Mouse (Mus musculus) embryonic fibroblast, embryonic 13.5 days (primary cell): ENCODE data around the gene Krtap13. TPM values are rescaled to one million over a fixed set of nuclear protein-coding genes. Genes with fewer than 3 reads are reported as not detected.
"Not testable (repeated sequence)": the region's sequence is repeated elsewhere in the genome, so short reads cannot be mapped to it uniquely, and the experiment has no call there.

Source experiments
- H3K27ac ChIP-seq: 2 replicates; pipeline ENCODE4 v1.5.1; 2012; ENCODE audit warnings: low read length, control low read depth, inconsistent platforms; ENCODE audit not compliant: insufficient read depth
- H3K4me1 ChIP-seq: 2 replicates; pipeline ENCODE4 v1.6.1; 2011; ENCODE audit warnings: low read length; ENCODE audit not compliant: control insufficient read depth, insufficient read depth
- H3K4me3 ChIP-seq: 2 replicates; pipeline ENCODE4 v1.5.1; 2011; ENCODE audit warnings: mild to moderate bottlenecking, control low read depth, low read length; ENCODE audit not compliant: insufficient read depth
- CTCF ChIP-seq: IDR thresholded peaks from 2 replicates; pipeline ENCODE4 v1.5.1; 2011; ENCODE audit warnings: mild to moderate bottlenecking, control low read depth, low read length, moderate library complexity, borderline replicate concordance; ENCODE audit not compliant: insufficient read depth
- POLR2A ChIP-seq: IDR thresholded peaks from 2 replicates; pipeline ENCODE4 v1.6.1; 2011; ENCODE audit warnings: low read depth, mild to moderate bottlenecking, control low read depth, low read length, moderate library complexity
- polyA plus RNA-seq: library from polyadenylated mRNA; stranded (reverse); fragments of >200 nt; gene quantifications from 2 replicates; pipeline ENCODE4 v1.2.4, GENCODE M21; 2011; ENCODE audit warnings: low read depth; ENCODE audit not compliant: missing spikeins, insufficient read length

Gene Krtap13
- polyA plus RNA-seq = not detected in 2 replicates

- H3K4me1 ChIP-seq, H3K27ac ChIP-seq, H3K4me3 ChIP-seq: not testable (repeated sequence)
Observed at GRCm38 (mm10) chr16:88751535-88751934, at the start of gene Krtap13. Krtap13 (minus strand) TSS chr16:88751635.

- Histone ChIP-seq H3K4me3 (no peak overlapping the region), H3K4me1 (no peaks in the 10 kb centered on the region), H3K27ac (no peak overlapping the region)
- no peak for TF ChIP-seq CTCF
- TF ChIP-seq POLR2A = no peak
Observed at GRCm38 (mm10) chr16:88786786-88787185, 35.4 kb upstream of the Krtap13 start.

GRCm38 (mm10) chr16:88777596-88777995, 26.2 kb upstream of the Krtap13 start, which contains the start of gene Gm5965:
Gm5965 (plus strand) TSS chr16:88777896.
- TF ChIP-seq POLR2A (no peak), CTCF (no peak)

DNA sequence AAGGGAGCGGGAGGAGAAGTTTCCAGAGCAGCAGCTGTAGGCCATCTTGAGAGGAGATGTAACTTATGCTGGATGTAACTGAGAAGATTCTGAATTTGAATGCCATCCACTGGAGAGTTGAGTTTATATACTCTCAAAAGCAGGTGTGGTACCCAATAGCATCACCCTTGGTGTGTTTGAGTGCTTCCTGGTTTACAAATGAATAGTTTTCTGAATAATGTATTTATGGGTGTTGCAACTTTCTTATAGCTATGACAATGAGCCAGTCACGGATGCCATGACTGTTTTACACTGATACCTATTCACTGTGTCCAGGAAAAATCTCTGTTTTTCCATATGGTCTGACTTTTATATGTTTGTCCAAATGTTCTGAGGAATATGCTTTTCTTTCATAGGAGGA, 22.7 kb upstream of the Krtap13 start, which contains the start of gene 2310057N15Rik:
Gene 2310057N15Rik, minus strand, starts transcription at position 101 of the 400 bp plus-strand sequence.
- Histone ChIP-seq H3K4me3 (no peak within 1 kb of the TSS), H3K4me1 (no peaks in the 10 kb centered on the region), H3K27ac (no peak within 1 kb of the TSS)
- no peak for TF ChIP-seq POLR2A
- no peak for TF ChIP-seq CTCF

More at GRCm38 (mm10) chr16:88777596-88777995, 26.2 kb upstream of the Krtap13 start, which contains the start of gene Gm5965:
- Histone ChIP-seq H3K4me3 (no peak within 1 kb of the TSS), H3K4me1 (no peaks in the 10 kb centered on the region), H3K27ac (no peak within 1 kb of the TSS)

DNA sequence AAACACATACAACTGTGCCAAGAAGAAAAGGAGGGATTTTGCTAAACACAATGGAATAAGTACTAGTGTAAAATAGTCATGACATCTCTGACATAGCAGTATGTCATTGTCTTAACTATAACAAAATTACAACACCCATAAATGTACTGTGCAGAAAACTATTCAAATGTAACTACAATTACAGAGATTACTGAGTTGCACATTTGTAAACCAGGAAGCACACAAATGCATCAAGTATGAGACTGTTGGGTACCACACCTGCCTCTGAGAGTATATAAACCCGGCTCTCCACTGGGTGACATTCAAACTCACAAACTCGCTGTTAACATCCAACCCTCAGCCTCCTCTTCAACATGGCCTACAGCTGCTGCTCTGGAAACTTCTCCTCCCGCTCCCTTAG, 7.1 kb upstream of the Krtap13 start, which contains the start of gene 2310034C09Rik:
Gene 2310034C09Rik, plus strand, starts transcription at position 301 of the 400 bp plus-strand sequence.
- not testable (repeated sequence) for H3K4me1 ChIP-seq, H3K27ac ChIP-seq, H3K4me3 ChIP-seq

GRCm38 (mm10) chr16:88747943-88748342, 3.5 kb downstream of the Krtap13 start:
- no peaks in the 10 kb centered on the region for H3K4me1 ChIP-seq
- no peak overlapping the region for H3K27ac ChIP-seq
- no peak for TF ChIP-seq CTCF
- TF ChIP-seq POLR2A = no peak
- no peak overlapping the region for H3K4me3 ChIP-seq

GRCm38 (mm10) chr16:88744750-88745340, 6.6 kb downstream of the Krtap13 start:
- no peak for TF ChIP-seq CTCF
- no peak for TF ChIP-seq POLR2A
- no peaks in the 10 kb centered on the region for H3K4me1 ChIP-seq
- H3K27ac ChIP-seq = no peak overlapping the region
- H3K4me3 ChIP-seq = no peak overlapping the region

GRCm38 (mm10) chr16:88735391-88735790, 16.0 kb downstream of the Krtap13 start:
- Histone ChIP-seq H3K4me3 (no peak overlapping the region), H3K27ac (no peak overlapping the region), H3K4me1 (no peaks in the 10 kb centered on the region)
- no peak for TF ChIP-seq POLR2A
- TF ChIP-seq CTCF = no peak

- Histone ChIP-seq H3K4me1 (no peaks in the 10 kb centered on the region), H3K27ac (no peak within 1 kb of the TSS), H3K4me3 (no peak within 1 kb of the TSS)
- TF ChIP-seq CTCF (no peak), POLR2A (no peak)
Observed at GRCm38 (mm10) chr16:88728812-88729275, 22.6 kb downstream of the Krtap13 start, which contains the start of gene Krtap13-1. Krtap13-1 (plus strand) TSS chr16:88728862.

- no peaks in the 10 kb centered on the region for H3K4me1 ChIP-seq
- no peak overlapping the region for H3K27ac ChIP-seq
- no peak overlapping the region for H3K4me3 ChIP-seq
- TF ChIP-seq POLR2A = no peak
- no peak for TF ChIP-seq CTCF
Observed at GRCm38 (mm10) chr16:88720031-88720430, 31.4 kb downstream of the Krtap13 start.
